Mouse (Mus musculus): ENCODE measurements around the gene Sly. TPM values are rescaled to one million over a fixed set of nuclear protein-coding genes. Genes with fewer than 3 reads are reported as not detected.
"Not testable (repeated sequence)": the region's sequence is repeated elsewhere in the genome, so short reads cannot be mapped to it uniquely, and the experiment has no call there.

Gene Sly
- total RNA-seq (2021) = not detected
- long read RNA-seq, experiment 1 = 0 reads
- long read RNA-seq, experiment 2 = 0 reads

DNA sequence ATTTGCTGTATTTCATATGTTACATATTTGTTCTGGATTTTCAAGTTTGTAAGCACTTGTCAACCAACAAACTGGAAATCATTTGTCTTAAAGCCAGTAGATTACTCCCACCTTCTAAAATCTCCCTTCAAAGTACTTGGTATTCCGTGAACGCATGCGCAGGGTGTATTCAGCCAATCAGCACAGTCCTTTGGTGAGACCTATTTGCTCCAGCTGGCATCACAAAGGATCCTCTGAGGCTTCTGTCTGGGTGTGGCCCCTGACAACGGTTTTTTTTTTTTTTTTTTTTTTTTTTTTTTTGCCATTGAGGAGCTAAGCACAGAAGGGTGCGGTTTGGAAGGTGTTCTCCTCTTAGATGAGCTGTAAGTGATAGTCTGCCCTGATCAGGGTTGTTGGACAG is at the start of gene Sly:
Sly (plus strand) TSS at position 301 of the 400 bp plus-strand sequence.
- H3K4me3 ChIP-seq; H3K27ac ChIP-seq; DNase-seq (ENCODE audit: extremely low spot score in 1 of 2, low spot score in 2 of 2); intact Hi-C loops (cut with DNase I): not testable (repeated sequence)
